Mouse (Mus musculus) ES-E14 (cell line): ENCODE data around the gene Foxj1.

ENCODE experiments used
- HCFC1 ChIP-seq: IDR thresholded peaks from 2 replicates; pipeline ENCODE4 v1.6.1; 2012; ENCODE audit warnings: low read length, inconsistent platforms, borderline replicate concordance; ENCODE audit not compliant: insufficient read depth
- ZNF384 ChIP-seq: IDR thresholded peaks from 2 replicates; pipeline ENCODE4 v1.6.1; 2012; ENCODE audit warnings: low read depth, low read length, inconsistent platforms

- TF ChIP-seq ZNF384 (no peak), HCFC1 (no peak)
Observed at GRCm38 (mm10) chr11:116347012-116347411, 11.8 kb upstream of the Foxj1 start.
